Mouse (Mus musculus): ENCODE results near the gene Fam185a.

Fam185a gene

DNA sequence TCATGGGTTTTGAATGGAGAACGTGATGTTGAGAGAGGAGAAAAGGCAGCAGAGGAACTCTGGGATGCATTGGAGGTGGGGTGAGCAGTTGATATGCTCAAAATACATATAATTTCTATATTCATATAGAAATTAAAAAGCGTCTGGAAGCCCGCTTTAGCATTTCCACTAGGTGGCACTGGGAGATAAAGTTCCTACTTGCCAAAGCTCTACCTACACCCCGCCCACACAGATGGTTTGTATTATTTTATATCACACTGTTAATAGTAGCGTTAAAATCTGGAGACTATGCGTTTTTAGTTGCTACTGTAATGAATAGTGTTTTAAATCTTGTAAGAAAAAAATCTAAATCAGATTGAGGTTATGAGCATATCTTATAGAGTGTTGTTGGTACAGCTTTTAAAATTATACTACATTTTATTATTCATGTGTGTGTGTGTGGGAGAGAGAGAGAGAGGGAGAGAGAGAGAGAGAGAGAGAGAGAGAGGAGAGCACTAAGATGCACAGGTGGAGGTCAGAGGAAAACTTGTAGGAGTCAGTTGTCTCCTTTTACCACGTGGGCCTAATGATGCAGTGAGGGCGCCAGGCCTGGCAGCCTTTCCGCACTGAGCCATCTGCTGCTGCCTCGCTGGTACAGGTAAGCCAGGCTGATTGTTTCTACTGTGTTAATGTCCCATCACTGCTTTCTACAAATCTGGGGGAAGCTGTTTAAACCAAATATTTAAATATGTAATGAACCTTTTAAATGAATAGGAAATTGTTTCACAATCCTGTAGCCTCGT lies 9.6 kb downstream of the Fam185a start:
- DNase-seq: peak; percentile 18 to 19

DNA sequence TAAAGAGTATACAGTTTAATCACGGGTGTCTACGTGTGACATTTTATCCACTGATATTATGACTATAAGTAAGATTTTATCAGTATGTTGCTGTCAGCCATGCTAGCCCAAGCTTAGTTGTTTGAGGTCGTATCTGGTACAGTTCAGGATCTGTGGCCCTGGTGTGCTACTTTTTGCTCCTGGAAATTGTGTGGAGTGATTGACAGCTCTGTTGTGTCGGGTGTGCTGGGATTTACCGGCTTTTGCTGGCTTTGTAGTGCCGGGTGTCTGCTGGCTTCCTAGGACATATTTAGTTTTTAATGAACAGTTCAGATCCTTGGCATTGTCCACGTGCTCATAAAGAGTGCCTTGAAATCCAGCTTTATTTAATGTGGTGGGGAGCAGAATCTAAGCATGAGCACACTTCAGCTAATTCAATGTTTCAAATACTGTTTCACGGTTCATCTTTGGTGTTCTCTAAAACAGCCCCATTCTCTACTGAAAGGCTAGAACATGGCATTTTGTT lies 11.8 kb downstream of the Fam185a start:
- no peak for DNase-seq

DNA sequence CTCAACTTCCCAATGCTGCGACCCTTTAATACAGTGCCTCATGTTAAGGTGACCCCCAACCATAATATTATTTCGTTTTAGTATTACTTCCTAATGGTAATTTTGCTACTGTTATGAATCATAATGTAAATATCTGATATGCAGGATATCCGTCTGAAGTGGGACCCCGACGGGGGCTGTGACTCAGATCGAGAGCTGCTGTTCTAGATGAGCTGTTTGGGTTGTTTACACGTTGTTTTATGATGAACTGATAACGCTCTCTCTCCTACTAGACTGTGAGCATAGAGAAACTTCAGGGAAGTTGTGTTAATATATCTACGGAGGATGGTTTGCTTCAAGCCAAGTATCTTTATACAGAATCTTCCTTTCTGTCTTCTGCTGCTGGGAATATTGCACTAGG lies 13.7 kb downstream of the Fam185a start:
- no peak for DNase-seq

DNA sequence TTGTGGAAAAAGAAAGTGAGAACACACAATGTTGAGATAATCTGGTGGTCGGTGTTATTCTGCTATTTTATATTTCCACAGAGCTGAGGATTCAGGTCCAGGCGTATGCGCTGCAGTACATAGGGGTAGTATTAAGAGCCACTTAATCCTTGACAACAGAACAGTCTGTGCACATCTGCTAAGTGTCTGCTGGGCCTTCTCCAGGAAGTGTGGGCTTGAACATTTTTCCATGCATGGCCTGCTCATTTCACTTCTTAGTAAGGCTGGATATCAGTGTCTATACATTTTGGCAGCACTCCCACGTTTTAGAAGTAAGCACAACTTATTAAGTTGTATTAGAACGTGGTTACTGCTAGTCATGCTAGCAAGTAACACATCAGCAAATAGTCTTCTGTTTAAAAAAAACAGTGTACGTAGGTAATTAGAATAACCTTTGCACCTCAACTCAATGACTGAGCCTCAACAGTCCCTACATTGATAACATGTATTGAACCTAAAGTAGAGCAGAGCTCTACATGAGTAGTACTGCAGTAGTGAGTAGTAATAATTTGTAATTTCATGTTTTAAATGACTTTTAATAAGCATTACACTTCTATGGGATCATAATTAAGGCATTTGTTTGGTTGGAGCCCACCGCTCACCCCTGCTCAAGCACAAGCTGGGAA lies 14.8 kb downstream of the Fam185a start:
- no peak for DNase-seq

DNA sequence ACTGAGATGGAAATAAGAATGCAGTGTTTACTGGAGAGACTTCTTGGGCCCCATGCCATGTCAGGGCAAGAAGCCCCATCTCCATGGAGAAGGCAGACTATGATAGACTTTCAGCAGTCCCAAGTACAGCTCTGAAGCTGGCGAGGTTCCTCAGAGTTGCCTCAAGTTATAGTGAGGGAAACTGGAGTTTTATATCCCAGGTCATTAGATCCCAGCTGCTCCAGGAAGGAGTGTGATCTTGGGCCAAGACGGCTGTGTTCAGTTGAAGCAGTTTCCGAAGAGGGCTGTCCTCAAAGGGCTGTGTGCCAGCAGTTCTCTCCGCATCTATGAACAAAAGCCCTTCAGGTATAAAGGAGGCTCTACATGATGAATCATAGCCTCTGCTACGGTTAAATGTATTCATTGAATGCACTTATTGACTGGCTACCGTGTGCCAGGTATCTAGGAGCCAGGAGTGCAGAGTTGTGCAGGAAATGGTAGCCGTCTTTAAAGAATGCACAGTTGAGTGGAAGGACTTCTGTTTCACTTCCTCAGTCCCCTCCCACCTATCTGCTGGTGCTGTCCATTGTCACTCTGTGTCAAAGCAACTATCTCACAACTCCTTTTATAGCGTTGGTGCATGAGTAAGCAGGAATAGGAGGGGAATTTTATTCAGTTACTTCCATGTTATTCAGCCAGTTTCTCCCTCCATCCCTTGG lies 16.2 kb downstream of the Fam185a start:
- DNase-seq: peak; percentile 59 to 70

DNA sequence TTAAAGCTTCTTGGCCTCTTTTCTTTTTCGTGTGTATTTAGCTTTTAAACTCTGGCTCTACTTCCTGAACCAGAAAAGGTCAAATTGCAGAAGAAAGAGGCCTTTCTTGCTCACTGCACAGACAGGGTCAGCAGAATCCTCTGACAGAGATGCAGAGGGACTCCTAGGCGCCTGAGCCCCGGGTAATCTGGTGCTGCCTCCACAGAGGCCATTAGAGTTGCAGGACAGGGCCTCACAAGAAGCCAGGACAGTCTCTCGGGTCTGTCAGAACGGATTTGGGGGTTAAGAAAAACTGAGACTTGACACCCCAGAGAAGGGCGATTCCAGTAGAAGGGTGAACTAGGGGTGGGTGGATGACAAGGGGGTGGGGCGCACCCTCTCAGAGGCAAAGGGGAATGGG lies 42.6 kb downstream of the Fam185a start:
- DNase-seq: peak; percentile 35 to 45

DNA sequence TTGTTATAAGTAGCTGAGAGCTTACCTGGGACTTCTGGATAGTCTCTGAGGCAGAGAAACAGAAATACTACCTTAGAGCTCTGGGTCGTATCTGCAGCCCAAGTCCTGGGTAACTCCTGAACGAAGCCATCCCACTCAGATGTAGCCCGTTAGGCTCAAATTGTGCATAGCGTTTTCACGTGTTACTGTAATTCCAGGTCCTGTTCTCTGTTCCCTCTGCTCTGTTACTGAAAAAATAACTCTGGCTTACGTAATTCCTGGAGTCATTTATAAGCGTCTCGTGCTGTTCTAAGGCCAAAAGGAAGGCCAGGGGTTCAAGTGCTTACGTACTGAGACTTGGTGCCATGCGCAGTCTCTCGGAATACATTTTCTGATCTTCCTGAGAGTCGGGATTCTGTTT lies 43.3 kb downstream of the Fam185a start:
- no peak for DNase-seq

DNA sequence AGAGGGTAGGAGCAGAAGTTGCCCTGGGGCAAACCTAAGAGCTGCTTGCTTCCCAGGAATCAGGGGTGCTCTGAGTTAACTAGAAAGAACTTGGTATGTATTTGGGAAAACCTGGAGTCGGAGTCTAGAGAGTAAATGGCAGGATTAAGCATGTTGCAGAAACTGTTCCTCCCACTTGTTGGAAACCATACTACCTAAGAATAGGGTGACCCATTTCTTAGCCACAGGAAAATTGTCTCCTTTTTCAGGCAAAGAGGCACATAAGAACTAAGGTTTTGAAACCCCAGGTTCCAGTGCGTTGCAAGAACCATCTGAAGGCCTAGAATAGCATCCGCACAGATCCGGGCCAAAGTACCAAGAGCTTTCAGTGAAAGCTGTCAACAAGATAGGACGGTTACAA lies 53.7 kb downstream of the Fam185a start:
- DNase-seq: no peak

DNA sequence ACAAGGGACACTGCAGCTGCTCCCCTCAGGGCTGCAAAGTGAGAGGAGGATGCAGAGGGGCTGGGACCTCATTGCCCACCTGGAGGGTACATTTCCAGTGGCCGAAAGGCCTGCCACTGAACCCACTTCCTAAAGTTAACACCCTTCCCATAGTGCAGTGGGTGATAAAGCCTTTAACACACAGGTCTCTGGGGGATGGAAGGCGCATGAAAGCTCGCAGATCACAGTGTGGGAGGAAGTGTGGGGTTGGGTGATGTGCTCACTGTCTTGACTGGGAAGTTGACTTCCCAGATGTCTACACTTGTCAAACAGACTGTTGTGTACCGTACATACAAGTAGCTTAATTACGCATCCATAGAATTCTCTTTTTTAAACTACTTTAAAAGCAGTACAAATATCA lies 55.0 kb downstream of the Fam185a start:
- no peak for DNase-seq

DNA sequence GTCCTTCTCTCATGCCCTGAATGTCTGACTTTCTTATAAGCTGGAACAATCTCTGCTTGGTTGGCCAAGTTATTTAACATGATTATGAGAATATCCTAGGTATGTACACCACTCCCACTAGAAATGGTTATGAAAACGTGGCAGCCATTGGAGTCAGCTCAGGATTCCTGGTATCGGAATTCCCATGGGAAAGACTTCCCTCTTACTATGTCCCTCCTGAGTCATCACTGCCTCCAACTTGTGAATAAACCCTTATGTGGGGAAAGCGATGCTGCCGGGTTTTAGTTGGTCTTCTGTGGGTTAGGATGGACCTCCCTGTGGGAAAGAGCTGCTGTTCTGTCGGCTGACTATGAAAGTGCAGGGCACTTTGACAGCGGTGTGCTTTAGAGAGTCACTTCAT lies 56.8 kb downstream of the Fam185a start:
- no peak for DNase-seq

DNA sequence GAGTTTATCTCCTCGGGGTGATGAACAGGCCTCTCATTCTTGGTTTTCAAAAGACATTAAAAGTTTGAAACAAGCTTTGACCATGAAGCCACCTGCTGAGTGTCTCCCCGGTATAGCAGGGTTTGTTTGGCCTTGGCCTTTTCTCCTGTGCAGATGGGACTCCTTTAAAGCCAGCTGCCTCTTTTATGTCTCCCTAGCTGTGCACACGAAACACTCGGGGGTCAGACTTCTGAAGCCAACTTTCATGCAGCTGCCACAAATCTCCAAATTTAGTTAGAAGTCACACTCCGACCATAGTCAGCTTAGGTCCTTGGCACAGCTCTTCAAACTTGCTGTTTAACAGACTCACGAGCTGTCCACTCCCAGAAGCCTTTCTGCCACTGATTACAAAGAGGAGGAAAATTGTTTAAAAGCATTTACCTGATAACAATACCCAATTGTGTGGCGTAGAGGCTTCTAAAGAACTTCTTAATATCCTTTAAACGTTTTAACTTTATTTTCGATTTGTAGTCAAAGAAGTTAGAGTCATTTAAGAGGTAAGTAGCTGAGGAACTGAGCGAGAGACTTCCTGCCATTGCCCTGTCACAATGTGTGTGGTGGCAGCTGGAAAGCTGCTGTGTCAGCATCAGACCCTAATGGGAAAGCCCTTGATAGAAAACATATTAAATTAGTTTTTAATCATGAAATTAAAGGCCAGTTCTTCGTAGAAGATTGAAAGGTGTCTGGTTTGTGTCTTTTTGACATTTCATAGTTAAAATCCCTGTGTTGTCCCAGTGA lies 57.9 kb downstream of the Fam185a start:
- no peak for DNase-seq

DNA sequence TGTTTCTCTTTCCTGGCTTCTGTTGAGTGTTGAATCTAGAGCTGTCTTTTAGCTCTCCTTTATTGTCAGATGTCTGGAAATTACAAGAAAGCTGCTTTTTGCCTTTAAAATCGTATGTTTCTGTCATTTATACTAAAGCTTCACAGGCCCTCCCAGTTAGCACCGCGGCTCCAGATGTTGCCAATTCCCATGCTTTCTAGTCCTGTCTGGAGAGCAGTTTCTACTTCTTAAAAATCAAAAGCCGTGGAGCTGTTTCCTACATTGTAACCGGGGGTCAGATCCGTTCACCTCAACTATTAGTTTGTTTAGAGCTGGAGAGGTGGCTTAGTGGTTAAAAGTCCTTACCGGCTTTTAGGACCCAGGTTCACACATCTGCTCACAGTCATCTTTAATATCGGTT lies 58.5 kb downstream of the Fam185a start:
- DNase-seq: no peak

DNA sequence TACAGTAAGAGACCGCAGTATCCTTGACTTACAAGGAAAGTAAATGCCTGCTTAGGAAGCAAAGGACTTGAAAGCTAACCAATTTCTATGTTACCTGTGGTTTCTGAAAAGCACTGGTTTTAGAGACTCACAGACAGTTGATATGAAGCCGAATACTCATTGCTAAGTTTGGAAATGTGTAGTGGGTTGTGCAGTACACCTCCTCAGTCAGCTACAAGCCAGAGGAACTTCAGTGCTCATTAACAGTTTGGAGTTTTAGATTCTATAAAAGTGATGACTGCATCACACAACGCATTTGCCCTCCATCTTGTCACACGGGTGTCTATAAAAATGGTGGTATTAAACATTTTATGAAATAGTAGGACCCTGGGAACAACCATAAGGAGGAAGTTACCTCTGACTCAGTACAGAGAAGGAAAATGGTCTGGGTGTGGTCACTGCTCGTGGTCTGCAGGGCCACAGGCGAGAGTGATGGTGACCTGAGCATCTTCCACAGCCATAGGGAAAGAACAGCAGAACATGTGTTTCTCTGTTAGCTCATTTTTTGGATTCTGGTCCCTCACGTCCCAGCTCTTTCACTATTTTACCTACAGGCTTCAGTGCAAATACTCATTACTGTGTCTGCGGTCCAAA lies 60.6 kb downstream of the Fam185a start:
- no peak for DNase-seq

DNA sequence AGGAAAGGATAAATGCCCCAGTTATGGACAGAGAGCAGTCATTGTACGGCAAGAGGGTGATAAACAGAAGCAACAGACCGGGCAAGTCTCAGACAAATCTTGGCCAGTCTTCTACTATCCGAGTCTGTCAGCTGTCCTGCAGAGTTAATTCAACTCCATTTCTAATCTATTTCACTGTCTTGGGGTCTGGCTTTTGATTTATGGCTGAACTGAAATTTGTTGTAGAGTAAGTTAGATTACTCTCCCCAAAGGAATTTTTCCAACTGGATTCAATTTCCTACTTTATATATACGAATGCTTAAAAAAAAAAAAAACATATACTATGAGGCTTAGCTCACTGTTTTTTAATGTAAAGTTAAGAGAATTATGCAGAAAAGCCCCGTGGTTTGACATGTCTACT lies 62.0 kb downstream of the Fam185a start:
- no peak for DNase-seq

DNA sequence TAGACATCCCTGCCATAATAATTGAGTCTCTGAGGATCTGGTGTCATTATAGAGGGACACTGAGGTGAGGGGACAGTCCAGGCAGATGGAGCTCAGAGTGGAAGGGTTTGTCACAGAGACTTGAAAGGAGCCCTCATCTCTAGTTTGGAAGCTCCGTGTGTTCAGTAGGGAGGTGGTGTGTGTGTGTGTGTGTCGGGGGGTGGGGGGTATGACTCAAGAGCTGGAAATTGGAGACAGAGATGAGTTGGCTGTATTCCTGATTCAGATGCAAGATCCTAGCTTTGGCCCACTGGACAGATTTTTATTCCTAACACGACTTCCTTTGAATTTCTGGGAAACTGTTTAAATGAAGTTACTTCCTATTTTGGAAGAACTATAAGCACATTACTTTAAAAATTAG lies 62.5 kb downstream of the Fam185a start:
- no peak for DNase-seq

DNA sequence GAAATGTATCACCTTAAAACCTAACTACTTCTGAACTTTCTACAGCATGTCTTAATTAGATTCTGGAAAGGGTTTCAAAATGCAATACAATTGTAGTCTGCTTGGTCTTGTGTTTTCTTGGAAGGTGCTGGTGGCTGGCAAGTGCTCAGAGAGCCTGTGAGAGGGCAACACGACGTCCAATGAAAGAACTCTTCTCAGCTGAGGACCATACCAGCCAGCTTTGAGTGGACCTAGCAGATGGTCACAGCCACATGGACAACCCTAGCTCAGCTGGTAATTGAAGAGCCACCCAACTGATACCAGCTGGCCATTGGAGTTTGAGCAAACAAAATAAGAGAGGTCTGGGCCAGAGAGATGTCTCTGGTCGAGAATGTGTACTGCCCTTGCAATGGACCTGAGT lies 63.0 kb downstream of the Fam185a start:
- DNase-seq: no peak

DNA sequence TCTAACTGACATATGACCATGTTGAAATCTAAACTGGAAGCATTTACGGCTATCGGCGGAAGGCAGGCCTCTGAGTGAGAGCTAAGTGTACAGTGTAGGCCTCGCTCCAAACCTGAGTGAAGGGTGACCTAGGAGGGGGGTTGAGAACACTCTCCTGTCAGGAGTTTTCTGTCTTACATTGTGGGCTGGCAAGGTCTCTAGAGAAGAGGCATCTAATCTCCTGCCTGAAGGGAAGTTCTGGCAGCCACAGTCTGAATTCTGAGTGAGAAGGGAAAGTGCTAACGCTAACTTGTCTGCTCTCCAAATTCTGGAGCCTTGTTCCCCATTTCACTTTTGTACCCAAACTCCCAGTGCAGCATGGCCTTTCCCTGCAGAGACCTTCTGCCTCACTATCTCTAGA lies 63.7 kb downstream of the Fam185a start:
- no peak for DNase-seq

DNA sequence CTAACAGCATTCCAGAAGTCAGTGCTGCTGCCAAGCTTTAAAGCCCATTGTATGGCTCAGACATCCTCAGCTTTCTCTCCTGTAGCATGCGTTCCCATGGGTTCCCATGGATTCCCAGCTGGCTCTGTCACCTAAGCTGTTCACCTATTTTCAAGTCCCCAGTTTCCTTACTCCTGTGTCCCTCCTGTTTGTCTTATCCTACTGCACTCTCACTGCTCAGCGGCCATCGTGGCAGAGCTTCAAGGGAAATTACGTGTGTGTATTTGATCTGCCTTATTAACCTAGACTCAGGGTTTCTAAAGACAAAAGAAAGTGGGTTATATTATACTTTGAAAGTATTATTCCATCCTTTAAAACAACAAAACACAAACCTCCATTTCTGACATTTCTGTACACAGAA lies 64.4 kb downstream of the Fam185a start:
- no peak for DNase-seq

DNA sequence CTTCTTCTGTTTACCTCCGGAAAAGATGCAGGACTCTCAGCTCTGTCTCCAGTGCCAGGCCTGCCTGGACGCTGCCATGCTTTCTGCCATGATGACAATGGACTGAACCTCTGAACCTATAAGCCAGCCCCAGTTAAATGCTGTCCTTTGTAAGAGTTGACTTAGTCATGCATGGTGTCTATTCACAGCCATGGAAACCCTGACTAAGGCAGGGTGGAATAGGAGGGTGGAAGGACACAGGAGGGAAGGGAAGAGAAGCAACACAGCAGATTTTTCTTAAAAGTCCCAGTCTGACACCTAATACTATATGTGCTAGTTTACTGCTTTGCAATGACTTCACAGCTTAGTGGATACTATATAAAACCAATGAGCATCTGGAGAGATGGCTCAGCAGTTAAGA lies 66.7 kb downstream of the Fam185a start:
- DNase-seq: no peak

DNA sequence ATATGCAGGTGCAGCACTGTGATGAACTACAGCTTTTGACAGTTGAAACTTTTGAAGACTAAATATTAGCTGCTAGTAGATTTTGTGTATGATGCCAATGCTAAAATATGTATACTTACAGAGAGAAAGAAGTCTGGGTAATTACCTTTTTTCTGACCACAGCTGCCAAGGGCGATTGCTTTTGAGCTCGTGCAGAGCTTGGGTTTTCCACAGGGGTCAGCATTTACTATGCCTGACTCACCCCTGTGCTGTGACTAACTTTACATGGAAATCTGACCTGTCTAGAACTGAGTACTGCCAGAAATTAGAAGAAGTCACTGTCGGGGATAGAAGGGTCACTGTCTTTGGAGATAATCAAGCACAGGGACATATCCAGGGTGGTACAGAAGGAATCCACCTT lies 67.5 kb downstream of the Fam185a start:
- DNase-seq: no peak

DNA sequence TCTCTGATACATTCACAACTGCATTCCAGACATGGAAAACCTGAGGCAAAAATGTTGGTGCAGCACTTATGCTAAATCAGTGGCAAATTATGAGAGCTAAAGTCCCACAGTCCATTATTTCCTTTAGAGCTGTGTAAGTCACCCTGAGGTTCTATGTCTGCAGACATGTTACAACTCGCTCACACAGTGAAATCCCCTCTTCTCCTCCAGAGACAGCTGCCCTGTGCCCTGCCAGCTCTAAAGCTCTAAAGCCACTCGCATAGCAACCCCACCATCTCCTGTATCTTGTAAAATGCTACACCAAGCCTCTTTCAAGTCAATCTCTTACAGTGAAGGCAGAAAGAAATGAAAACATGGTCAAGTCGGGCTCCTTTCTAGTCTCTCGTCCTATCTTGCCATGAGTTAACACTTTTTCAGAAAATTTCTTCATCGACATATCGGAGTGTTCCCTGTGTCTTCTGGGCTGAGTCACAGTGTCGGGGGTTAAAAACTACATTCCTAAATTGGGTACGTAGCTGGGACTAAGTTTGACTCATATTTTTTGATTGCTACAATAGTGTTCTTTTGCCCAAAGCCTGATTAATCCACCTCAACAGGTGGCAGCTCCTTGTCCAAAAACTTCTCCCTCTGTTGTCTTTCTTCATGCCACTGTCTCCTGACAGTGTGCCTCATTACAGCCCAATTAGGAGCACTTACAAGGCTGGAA lies 68.7 kb downstream of the Fam185a start:
- no peak for DNase-seq

DNA sequence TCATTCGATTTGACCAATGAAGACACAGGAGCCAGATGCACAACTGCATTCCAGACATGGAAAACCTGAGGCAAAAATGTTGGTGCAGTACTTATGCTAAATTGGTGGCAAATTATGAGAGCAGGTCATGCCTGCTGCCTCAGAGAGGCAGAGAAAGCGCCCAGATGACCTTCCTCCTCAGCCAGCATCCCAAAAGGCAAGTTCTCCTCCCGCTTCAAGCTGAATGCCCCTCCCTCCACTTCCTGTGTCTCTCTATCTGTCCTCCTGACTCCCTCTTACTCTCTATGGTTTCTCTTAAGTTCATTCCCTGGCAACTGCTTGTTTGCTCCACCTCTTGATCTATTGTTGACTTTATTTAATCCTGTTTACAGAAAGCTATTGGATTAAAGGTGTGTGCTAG lies 70.0 kb downstream of the Fam185a start:
- no peak for DNase-seq
